Mouse (Mus musculus) left cerebral cortex, postnatal 36 days (tissue): ENCODE measurements around the gene Rps21. TPM values are rescaled to one million over a fixed set of nuclear protein-coding genes. Genes with fewer than 3 reads are reported as not detected.

Source experiments
- microRNA-seq: library from miRNA; unstranded; fragments of <30 nt; microRNA quantifications from one replicate; pipeline ENCODE4 v1.2.0, GENCODE M21; 2022
- total RNA-seq, 2 experiments: library from RNA; stranded (reverse); gene quantifications; 2 replicates each; pipeline ENCODE4 v1.2.3; 2021

The Rps21 gene
- total RNA-seq, 2 experiments from 2014 or later: 622 to 695 TPM

Small RNA genes within 50 kb of the gene (microRNA-seq; reads per million reads assigned to microRNA genes)
- gene Mir3091: not detected

Other genes starting within 250 kb of the Rps21 start
- 100 to 1,000 TPM; 107 to 114 TPM for gene Lsm14b, start 232.4 kb upstream of the Rps21 start, total RNA-seq
- 100 to 1,000 TPM; 163 to 172 TPM for gene Psma7, start 214.9 kb upstream of the Rps21 start, total RNA-seq
- 10 to 100 TPM; 36.1 to 39.1 TPM for gene Ss18l1, start 214.9 kb upstream of the Rps21 start, total RNA-seq
- 10 to 100 TPM; 12.6 to 19.1 TPM for gene Mtg2, start 186.8 kb upstream of the Rps21 start, total RNA-seq
- 10 to 100 TPM; 94.8 to 99.4 TPM for gene Hrh3, start 152.9 kb upstream of the Rps21 start, total RNA-seq
- gene Osbpl2, start 138.1 kb upstream of the Rps21 start, total RNA-seq: 10 to 100 TPM; 44.2 to 50.4 TPM
- gene Adrm1, start 85.9 kb upstream of the Rps21 start, total RNA-seq: 100 to 1,000 TPM in 1 of 2 experiments, 10 to 100 TPM in 1; 95.4 to 105 TPM
- 1 to 10 TPM; 6.3 to 7.2 TPM for gene Lama5, start 31.5 kb upstream of the Rps21 start, total RNA-seq
- gene Cables2, start 16.1 kb downstream of the Rps21 start, total RNA-seq: 10 to 100 TPM; 26.5 to 31.7 TPM
- gene Rbbp8nl, start 32.5 kb downstream of the Rps21 start, total RNA-seq: not detected
- gene Gata5, start 77.3 kb downstream of the Rps21 start, total RNA-seq: not detected
- gene Slco4a1, start 198.9 kb downstream of the Rps21 start, total RNA-seq: 1 to 10 TPM; 1.4 to 1.8 TPM
- gene Ntsr1, start 242.6 kb downstream of the Rps21 start, total RNA-seq: 1 to 10 TPM; 6.9 to 7.4 TPM